Mouse (Mus musculus): Measurements from ENCODE around the gene H2-Ob. TPM values are rescaled to one million over a fixed set of nuclear protein-coding genes. Genes with fewer than 3 reads are reported as not detected.

The H2-Ob gene
- not detected in 2 replicates for polyA plus RNA-seq (2014; fragmentation: Nextera tagmentation; extraction: Ambion mirVana)

GRCm38 (mm10) chr17:34238706-34239105, at the start of gene H2-Ob:
TSS of gene H2-Ob (plus strand) at chr17:34238903.
- Histone ChIP-seq H3K4me1 (ENCODE audit: control insufficient read depth, insufficient read depth, low read length) (no peaks in the 10 kb centered on the region), H3K27ac (replicated peaks; ENCODE audit: low read depth, low read length) (no peak within 1 kb of the TSS), H3K9ac (replicated peaks; ENCODE audit: low read length) (no peak within 1 kb of the TSS), H3K4me3 (replicated peaks; ENCODE audit: low read depth, low read length) (no peak within 1 kb of the TSS), H3K9me3 (ENCODE audit: control insufficient read depth, low read length) (peaks cover 3% of the 10 kb centered on the region; the same call in 1 of the 2 replicates), H3K27me3 (ENCODE audit: control insufficient read depth, insufficient read depth, low read length) (no peaks in the 10 kb centered on the region), H3K4me2 (ENCODE audit: low read length) (no peak within 1 kb of the TSS), H3K36me3 (ENCODE audit: control insufficient read depth, insufficient read depth, low read length) (no peaks in the 10 kb centered on the region)
- peak; percentile 80 for DNase-seq
- 63% methylated on average over 3 of the region's 3 CpGs for WGBS
- no peak for ATAC-seq (ENCODE audit: low FRiP score, low TSS enrichment)

GRCm38 (mm10) chr17:34188986-34189385, 49.7 kb upstream of the H2-Ob start:
- peaks cover 46% of the 10 kb centered on the region for H3K27me3 ChIP-seq (ENCODE audit: control insufficient read depth, insufficient read depth, low read length)
- H3K9ac ChIP-seq (replicated peaks; ENCODE audit: low read length), result no peak overlapping the region

GRCm38 (mm10) chr17:34192852-34193251, 45.9 kb upstream of the H2-Ob start:
- H3K27me3 ChIP-seq (ENCODE audit: control insufficient read depth, insufficient read depth, low read length), result peaks cover 55% of the 10 kb centered on the region
- ATAC-seq (ENCODE audit: low FRiP score, low TSS enrichment) (no peak), DNase-seq (no peak)
- peaks cover 5% of the 10 kb centered on the region; the same call in 1 of the 2 replicates for H3K4me1 ChIP-seq (ENCODE audit: control insufficient read depth, insufficient read depth, low read length)
- no peak overlapping the region for H3K4me3 ChIP-seq (replicated peaks; ENCODE audit: low read depth, low read length)
- no peak overlapping the region for H3K27ac ChIP-seq (replicated peaks; ENCODE audit: low read depth, low read length)
- H3K9me3 ChIP-seq (ENCODE audit: control insufficient read depth, low read length), result no peaks in the 10 kb centered on the region
- WGBS, result 22% methylated on average over 16 of the region's 16 CpGs
- H3K9ac ChIP-seq (replicated peaks; ENCODE audit: low read length), result no peak overlapping the region
- no peak overlapping the region for H3K4me2 ChIP-seq (ENCODE audit: low read length)
- H3K36me3 ChIP-seq (ENCODE audit: control insufficient read depth, insufficient read depth, low read length), result no peaks in the 10 kb centered on the region

More at GRCm38 (mm10) chr17:34188986-34189385, 49.7 kb upstream of the H2-Ob start:
- H3K36me3 ChIP-seq (ENCODE audit: control insufficient read depth, insufficient read depth, low read length), result no peaks in the 10 kb centered on the region
- ATAC-seq (ENCODE audit: low FRiP score, low TSS enrichment) (no peak), DNase-seq (no peak)
- WGBS, result 74% methylated on average over 6 of the region's 6 CpGs
- peaks cover 9% of the 10 kb centered on the region; the same call in 1 of the 2 replicates for H3K4me1 ChIP-seq (ENCODE audit: control insufficient read depth, insufficient read depth, low read length)
- H3K4me3 ChIP-seq (replicated peaks; ENCODE audit: low read depth, low read length), result no peak overlapping the region
- H3K4me2 ChIP-seq (ENCODE audit: low read length), result no peak overlapping the region
- H3K27ac ChIP-seq (replicated peaks; ENCODE audit: low read depth, low read length), result no peak overlapping the region
- no peaks in the 10 kb centered on the region for H3K9me3 ChIP-seq (ENCODE audit: control insufficient read depth, low read length)

- no peaks in the 10 kb centered on the region for H3K9me3 ChIP-seq (ENCODE audit: control insufficient read depth, low read length)
- H3K27me3 ChIP-seq (ENCODE audit: control insufficient read depth, insufficient read depth, low read length), result peaks cover 56% of the 10 kb centered on the region
- no peak overlapping the region for H3K27ac ChIP-seq (replicated peaks; ENCODE audit: low read depth, low read length)
- H3K36me3 ChIP-seq (ENCODE audit: control insufficient read depth, insufficient read depth, low read length), result no peaks in the 10 kb centered on the region
- no peak overlapping the region for H3K4me2 ChIP-seq (ENCODE audit: low read length)
- no peak overlapping the region for H3K4me3 ChIP-seq (replicated peaks; ENCODE audit: low read depth, low read length)
- H3K4me1 ChIP-seq (ENCODE audit: control insufficient read depth, insufficient read depth, low read length), result peaks cover 4% of the 10 kb centered on the region; the same call in 1 of the 2 replicates
- no peak overlapping the region for H3K9ac ChIP-seq (replicated peaks; ENCODE audit: low read length)
- no peak for ATAC-seq (ENCODE audit: low FRiP score, low TSS enrichment)
- WGBS, result 68% methylated on average over 8 of the region's 8 CpGs
- DNase-seq, result no peak
Measured at GRCm38 (mm10) chr17:34193468-34193867, 45.2 kb upstream of the H2-Ob start.

GRCm38 (mm10) chr17:34194723-34195122, 44.0 kb upstream of the H2-Ob start:
- H3K27ac ChIP-seq (replicated peaks; ENCODE audit: low read depth, low read length), result no peak overlapping the region
- no peak for DNase-seq
- H3K36me3 ChIP-seq (ENCODE audit: control insufficient read depth, insufficient read depth, low read length), result no peaks in the 10 kb centered on the region
- H3K9me3 ChIP-seq (ENCODE audit: control insufficient read depth, low read length), result no peaks in the 10 kb centered on the region
- no peak overlapping the region for H3K4me2 ChIP-seq (ENCODE audit: low read length)
- WGBS, result 88% methylated on average over 4 of the region's 4 CpGs
- no peak for ATAC-seq (ENCODE audit: low FRiP score, low TSS enrichment)
- H3K9ac ChIP-seq (replicated peaks; ENCODE audit: low read length), result no peak overlapping the region
- peaks cover 61% of the 10 kb centered on the region for H3K27me3 ChIP-seq (ENCODE audit: control insufficient read depth, insufficient read depth, low read length)
- H3K4me1 ChIP-seq (ENCODE audit: control insufficient read depth, insufficient read depth, low read length), result peaks cover 4% of the 10 kb centered on the region; the same call in 1 of the 2 replicates
- H3K4me3 ChIP-seq (replicated peaks; ENCODE audit: low read depth, low read length), result no peak overlapping the region

GRCm38 (mm10) chr17:34196491-34196890, 42.2 kb upstream of the H2-Ob start:
- Histone ChIP-seq H3K27me3 (ENCODE audit: control insufficient read depth, insufficient read depth, low read length) (peaks cover 63% of the 10 kb centered on the region), H3K36me3 (ENCODE audit: control insufficient read depth, insufficient read depth, low read length) (no peaks in the 10 kb centered on the region), H3K4me2 (ENCODE audit: low read length) (peak overlapping the region; percentile 73; the same call in 1 of the 2 replicates), H3K4me3 (replicated peaks; ENCODE audit: low read depth, low read length) (no peak overlapping the region), H3K4me1 (ENCODE audit: control insufficient read depth, insufficient read depth, low read length) (peaks cover 4% of the 10 kb centered on the region; the same call in 1 of the 2 replicates), H3K9ac (replicated peaks; ENCODE audit: low read length) (no peak overlapping the region), H3K9me3 (ENCODE audit: control insufficient read depth, low read length) (no peaks in the 10 kb centered on the region), H3K27ac (replicated peaks; ENCODE audit: low read depth, low read length) (no peak overlapping the region)
- DNase-seq (no peak), ATAC-seq (ENCODE audit: low FRiP score, low TSS enrichment) (no peak)
- 32% methylated on average over 12 of the region's 12 CpGs for WGBS

GRCm38 (mm10) chr17:34196941-34197894, 41.5 kb upstream of the H2-Ob start, which contains the start of gene Psmb8:
TSS of gene Psmb8 (plus strand) at chr17:34197721.
- no peaks in the 10 kb centered on the region for H3K9me3 ChIP-seq (ENCODE audit: control insufficient read depth, low read length)
- 3% methylated on average over 41 of the region's 41 CpGs for WGBS
- peak within 1 kb of the TSS; percentile 43; the same call in 1 of the 2 replicates for H3K9ac ChIP-seq (replicated peaks; ENCODE audit: low read length)
- H3K4me2 ChIP-seq (ENCODE audit: low read length), result peak within 1 kb of the TSS; percentile 73
- ATAC-seq (ENCODE audit: low FRiP score, low TSS enrichment) (peak; percentile 83), DNase-seq (peak; percentile 93)
- H3K27me3 ChIP-seq (ENCODE audit: control insufficient read depth, insufficient read depth, low read length), result peaks cover 62% of the 10 kb centered on the region
- peak within 1 kb of the TSS; percentile 35 for H3K4me3 ChIP-seq (replicated peaks; ENCODE audit: low read depth, low read length)
- peaks cover 4% of the 10 kb centered on the region; the same call in 1 of the 2 replicates for H3K4me1 ChIP-seq (ENCODE audit: control insufficient read depth, insufficient read depth, low read length)
- no peak within 1 kb of the TSS for H3K27ac ChIP-seq (replicated peaks; ENCODE audit: low read depth, low read length)
- H3K36me3 ChIP-seq (ENCODE audit: control insufficient read depth, insufficient read depth, low read length), result no peaks in the 10 kb centered on the region

- 2% methylated on average over 32 of the region's 32 CpGs for WGBS
- ATAC-seq (ENCODE audit: low FRiP score, low TSS enrichment), result peak; percentile 29
Measured at GRCm38 (mm10) chr17:34197904-34198520, 40.7 kb upstream of the H2-Ob start.

More at GRCm38 (mm10) chr17:34197904-34198520, 40.7 kb upstream of the H2-Ob start:
- Histone ChIP-seq H3K4me2 (ENCODE audit: low read length) (peak overlapping the region; percentile 73), H3K27me3 (ENCODE audit: control insufficient read depth, insufficient read depth, low read length) (peaks cover 54% of the 10 kb centered on the region), H3K4me1 (ENCODE audit: control insufficient read depth, insufficient read depth, low read length) (peaks cover 4% of the 10 kb centered on the region; the same call in 1 of the 2 replicates), H3K9ac (replicated peaks; ENCODE audit: low read length) (peak overlapping the region; percentile 43; the same call in 1 of the 2 replicates), H3K9me3 (ENCODE audit: control insufficient read depth, low read length) (no peaks in the 10 kb centered on the region), H3K27ac (replicated peaks; ENCODE audit: low read depth, low read length) (no peak overlapping the region), H3K36me3 (ENCODE audit: control insufficient read depth, insufficient read depth, low read length) (no peaks in the 10 kb centered on the region), H3K4me3 (replicated peaks; ENCODE audit: low read depth, low read length) (peak overlapping the region; percentile 35)
- no peak for DNase-seq
